In the genomic region with DNA sequence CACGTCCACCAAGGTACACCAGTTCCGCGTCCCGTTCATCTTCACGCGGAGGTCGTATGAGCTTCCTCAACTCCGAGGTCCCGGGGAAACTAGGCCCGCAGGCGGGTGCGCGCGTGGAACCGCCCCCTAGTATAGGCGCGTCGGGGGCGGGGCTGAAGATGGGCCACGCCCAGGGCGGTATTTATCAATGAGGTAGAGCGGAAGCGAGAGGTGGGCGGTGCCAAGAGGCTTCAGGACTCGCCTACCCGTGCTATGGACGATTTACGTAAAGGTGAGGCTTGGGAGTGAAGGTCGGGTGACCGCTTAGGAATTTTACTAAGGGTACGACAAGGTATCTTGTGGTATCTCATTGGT, we compare ENCODE assay signal across 8 mouse cellular contexts. TPM values are rescaled to one million over a fixed set of nuclear protein-coding genes. Genes with fewer than 3 reads are reported as not detected.
DNase-seq lines count a peak whose midpoint lies in the region; ATAC-seq and TF ChIP-seq lines count a peak whose summit lies in the region.
"Not testable (repeated sequence)": the region's sequence is repeated elsewhere in the genome, so short reads cannot be mapped to it uniquely, and the experiment has no call there.

No protein-coding gene starts in this region.

- ATAC-seq in granulocyte monocyte progenitor cell, adult 5-6 weeks (replicated peaks; ENCODE audit: poor library complexity, severe bottlenecking): peak; percentile 94
- ATAC-seq in hindbrain, embryonic 16.5 days: peak; percentile 96
- ATAC-seq in lung, postnatal 0 days: peak; percentile 97
- ATAC-seq in neural tube, embryonic 13.5 days (ENCODE audit: low read depth): peak; percentile 95

- peak; percentile 77 for DNase-seq in adrenal gland, adult 2 months
- DNase-seq in layer of hippocampus, adult 9-11 months: peak; percentile 14
- DNase-seq in lung, postnatal 0 days (ENCODE audit: low spot score): not testable (repeated sequence)
- peak; percentile 36 to 52 for DNase-seq in thymus, adult 18-20 months

- H3K36me3 ChIP-seq in hindbrain, embryonic 16.5 days (ENCODE audit: control insufficient read depth, insufficient read depth, low read length); lung, postnatal 0 days (ENCODE audit: insufficient read depth, low read length); neural tube, embryonic 13.5 days: not testable (repeated sequence)

- not testable (repeated sequence) for TF ChIP-seq EP300 in lung, postnatal 0 days (IDR thresholded peaks at IDR 0.05)

- not testable (repeated sequence) for TF ChIP-seq POLR2A in cortical plate, adult 2 months (IDR thresholded peaks at IDR 0.05; ENCODE audit: extremely low read depth, insufficient read depth, low read length)

- peak overlapping the region; percentile 41 for H3K4me2 ChIP-seq in hindbrain, embryonic 16.5 days (ENCODE audit: low read length)
- H3K4me2 ChIP-seq in lung, postnatal 0 days (replicated peaks; ENCODE audit: low read depth, low read length): 0 out of 2 replicates have a peak overlapping the region, but pooled peaks have one; percentile 25
- peak overlapping the region; percentile 49 for H3K4me2 ChIP-seq in neural tube, embryonic 13.5 days

- peak overlapping the region; percentile 38; the same call in 1 of the 2 replicates for H3K4me3 ChIP-seq in cortical plate, adult 2 months (ENCODE audit: insufficient read depth, low read length)
- peak overlapping the region; percentile 35 for H3K4me3 ChIP-seq in hindbrain, embryonic 16.5 days (ENCODE audit: low read length)
- peak overlapping the region; percentile 12; the same call in 1 of the 2 replicates for H3K4me3 ChIP-seq in lung, postnatal 0 days (ENCODE audit: low read depth, low read length)
- H3K4me3 ChIP-seq in neural tube, embryonic 13.5 days: peak overlapping the region; percentile 32

- not testable (repeated sequence) for H3K27ac ChIP-seq in cortical plate, adult 2 months (ENCODE audit: insufficient read depth, low read length); hindbrain, embryonic 16.5 days (ENCODE audit: low read depth, low read length); lung, postnatal 0 days (ENCODE audit: low read length); neural tube, embryonic 13.5 days (replicated peaks)

- not testable (repeated sequence) for H3K9me3 ChIP-seq in hindbrain, embryonic 16.5 days (ENCODE audit: control insufficient read depth, low read length); lung, postnatal 0 days (ENCODE audit: low read length); neural tube, embryonic 13.5 days

- not testable (repeated sequence) for H3K9ac ChIP-seq in hindbrain, embryonic 16.5 days (ENCODE audit: low read depth, low read length); lung, postnatal 0 days (replicated peaks; ENCODE audit: low read depth); neural tube, embryonic 13.5 days

- TF ChIP-seq CTCF in cortical plate, adult 2 months (IDR thresholded peaks at IDR 0.05; ENCODE audit: extremely low read depth, insufficient read depth, low read length); lung, postnatal 0 days (IDR thresholded peaks at IDR 0.05): not testable (repeated sequence)

- H3K4me1 ChIP-seq in cortical plate, adult 2 months (ENCODE audit: control insufficient read depth, insufficient read depth, low read length); hindbrain, embryonic 16.5 days (ENCODE audit: control insufficient read depth, insufficient read depth, low read depth, low read length); lung, postnatal 0 days (ENCODE audit: insufficient read depth, low read depth, low read length); neural tube, embryonic 13.5 days (replicated peaks): not testable (repeated sequence)

- 0% methylated on average over 15 of the region's 31 CpGs for WGBS in hindbrain, embryonic 16.5 days
- WGBS in lung, postnatal 0 days: 0% methylated on average over 18 of the region's 31 CpGs
- 2% methylated on average over 20 of the region's 31 CpGs for WGBS in neural tube, embryonic 13.5 days

- not testable (repeated sequence) for H3K27me3 ChIP-seq in hindbrain, embryonic 16.5 days (replicated peaks; ENCODE audit: control insufficient read depth, insufficient read depth, low read length); lung, postnatal 0 days (replicated peaks; ENCODE audit: insufficient read depth, low read length)
- peaks cover 11% of the 10 kb centered on the region; the same call in 1 of the 2 replicates for H3K27me3 ChIP-seq in neural tube, embryonic 13.5 days

RNA-seq across cellular contexts. Expression of gene Cgn, which starts 28.3 kb away (rescaled TPM):
- 1 to 10 TPM; 1.2 to 1.4 TPM for total RNA-seq in adrenal gland, adult 2 months (2021)
- polyA plus RNA-seq in adrenal gland, adult 2 months (2012; rRNA removed): 0.18 and 0.28 TPM in 2 replicates
- polyA plus RNA-seq in cortical plate, adult 2 months (2012; rRNA removed): 2.3 and 3.2 TPM in 2 replicates
- 0.17 TPM in 1 of 2 replicates, not detected in the other for total RNA-seq in granulocyte monocyte progenitor cell, adult 5-6 weeks (2014; fragmentation: Nextera tagmentation)
- not detected in 2 replicates for total RNA-seq in granulocyte monocyte progenitor cell, adult 5-6 weeks (2017)
- 14.4 and 15.4 TPM in 2 replicates for polyA plus RNA-seq in hindbrain, embryonic 16.5 days (2015; fragmentation: Nextera tagmentation; extraction: Ambion mirVana)
- polyA plus RNA-seq in lung, postnatal 0 days (2015; fragmentation: Nextera tagmentation; extraction: Ambion mirVana): 29.6 and 37.6 TPM in 2 replicates
- 5.4 and 6.3 TPM in 2 replicates for polyA plus RNA-seq in neural tube, embryonic 13.5 days (2015; fragmentation: Nextera tagmentation; extraction: Ambion mirVana)
